Mouse (Mus musculus): Measurements from ENCODE around the gene Arpc2.

- TF ChIP-seq CTCF (IDR thresholded peaks at IDR 0.05; ENCODE audit: low read depth), result no peak
- no peak for TF ChIP-seq EP300 (IDR thresholded peaks at IDR 0.05; ENCODE audit: low read depth)
Measured at GRCm38 (mm10) chr1:74285212-74286010, 49.5 kb downstream of the Arpc2 start.

Data from liver, postnatal 0 days (tissue).